Mouse (Mus musculus) spleen, postnatal 4 days (tissue): Measurements from ENCODE around the gene Cfap65.

Experiments used
- DNase-seq, 2 experiments: peaks; one replicate each; pipeline ENCODE4 v3.0.0; 2022; ENCODE audit warnings: low spot score in 2 of 2

Gene Cfap65

DNA sequence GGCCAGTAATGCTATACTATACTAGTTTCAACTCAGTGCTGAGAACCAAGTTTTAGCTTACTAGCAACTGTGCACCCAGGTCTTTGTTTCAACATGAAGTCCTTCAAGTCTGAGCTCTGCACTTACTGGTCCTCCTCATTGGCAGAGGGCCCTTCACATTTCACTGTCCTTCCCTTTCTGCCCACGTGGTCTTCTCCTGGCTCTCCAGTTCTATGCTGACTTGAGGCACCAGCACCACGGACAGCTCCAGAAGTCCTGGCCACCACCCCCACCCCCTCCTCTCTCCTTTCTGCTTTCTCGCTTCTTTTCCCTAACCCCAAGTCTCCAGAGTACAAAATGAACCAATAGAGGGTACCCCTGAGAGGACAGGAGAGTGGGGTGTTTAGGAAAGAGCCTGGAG, 4.4 kb upstream of the Cfap65 start:
- no peak for DNase-seq

DNA sequence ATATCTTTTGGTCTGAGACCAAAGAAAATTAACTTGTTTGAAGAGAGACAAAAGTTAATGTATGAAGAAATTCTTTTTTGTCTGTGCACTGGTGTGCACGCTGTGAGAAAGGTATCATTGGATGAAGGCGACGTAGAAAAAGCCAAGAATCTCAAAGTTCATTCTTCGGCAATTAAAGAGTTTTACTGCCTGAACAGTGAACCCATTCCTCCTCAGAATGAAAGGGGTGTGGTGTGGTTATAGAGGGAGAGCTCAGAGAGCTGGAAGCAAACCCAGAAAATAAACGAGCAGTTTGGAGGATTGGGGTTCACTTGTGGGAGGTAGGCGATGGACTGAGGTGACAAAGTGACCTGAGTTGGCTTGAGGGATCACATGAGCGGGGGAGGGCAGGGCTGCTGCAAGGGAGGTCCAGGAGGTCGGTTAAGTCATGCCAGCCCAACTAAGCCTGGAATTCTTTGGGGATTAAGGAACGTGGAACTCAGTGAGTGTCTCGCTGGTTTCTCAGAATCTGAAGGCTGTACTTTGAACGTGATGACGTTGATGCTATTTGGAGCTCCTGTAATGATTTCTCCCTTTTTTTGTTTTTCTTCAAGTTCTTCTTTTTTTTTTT, 927 bp upstream of the Cfap65 start:
- no peak for DNase-seq

DNA sequence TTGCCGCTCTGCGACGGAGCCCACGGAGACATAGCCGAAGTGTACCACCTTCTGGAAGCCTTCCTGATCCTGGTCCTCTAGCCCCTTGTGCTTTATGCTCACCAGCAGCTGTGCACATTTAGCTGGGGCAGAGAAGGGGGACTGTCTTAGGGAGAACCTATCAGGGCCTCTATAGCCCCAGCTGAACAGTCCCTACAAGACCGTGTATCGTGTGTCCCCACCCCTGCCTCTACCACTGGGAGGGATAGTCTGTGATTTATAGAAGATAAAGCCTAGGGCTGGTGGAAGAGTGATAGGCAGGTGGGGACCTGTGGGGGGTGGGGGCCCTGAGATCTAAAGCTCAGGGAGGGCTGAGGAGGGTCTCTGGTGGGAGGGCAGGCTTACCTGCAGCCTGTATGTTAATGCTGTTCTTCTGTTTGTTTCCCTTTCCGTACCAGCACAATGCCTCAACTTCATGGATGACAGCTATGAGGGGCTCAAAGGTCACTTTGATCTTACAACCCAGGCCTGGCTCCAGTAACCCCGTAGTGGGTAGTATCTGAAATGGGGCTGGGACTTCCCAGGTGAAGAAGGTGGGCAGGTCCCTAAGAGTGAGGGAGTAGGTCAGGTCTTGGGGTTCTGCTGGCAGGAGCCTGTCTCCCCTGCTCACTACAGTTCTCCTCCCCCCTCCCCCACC, 7.6 kb downstream of the Cfap65 start:
- no peak for DNase-seq

DNA sequence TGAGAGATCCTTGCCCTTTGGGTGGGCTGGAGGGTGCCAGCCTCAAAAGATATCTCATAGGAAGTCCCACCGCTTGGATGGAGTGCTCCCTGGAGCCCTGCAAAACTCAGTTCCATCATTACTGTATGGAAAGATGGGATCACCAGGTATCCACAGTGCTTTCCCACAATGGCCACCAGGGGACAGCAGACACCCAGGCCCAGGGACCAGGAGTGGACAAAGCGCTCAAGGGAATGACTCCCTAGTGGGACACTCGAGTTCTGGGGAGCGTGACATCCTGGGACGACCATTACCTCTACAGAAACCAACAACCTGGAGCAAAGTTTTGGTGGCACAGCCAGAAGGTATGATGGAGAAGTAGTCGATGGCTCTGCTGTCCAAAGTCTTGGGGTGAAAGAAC, 8.7 kb downstream of the Cfap65 start:
- DNase-seq: no peak

DNA sequence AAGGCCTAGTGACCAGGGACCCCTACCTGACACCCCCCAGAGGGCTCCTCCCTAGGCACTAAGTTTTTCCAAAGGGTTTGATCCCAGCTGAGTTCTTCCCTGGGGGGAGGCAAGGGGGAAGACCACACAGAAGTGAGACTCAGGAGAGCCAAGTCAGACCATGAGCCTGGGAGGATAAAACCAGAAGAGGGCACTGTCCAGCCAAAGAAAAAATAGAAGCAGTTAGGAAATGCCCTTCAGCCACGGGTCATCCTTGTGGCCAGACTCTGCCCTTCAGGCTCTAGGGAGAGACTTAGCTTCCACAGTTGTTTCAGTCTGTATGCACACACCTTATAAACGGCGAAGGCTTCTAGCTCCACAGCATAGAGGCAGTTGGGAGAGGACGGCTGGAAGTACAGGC, 10.9 kb downstream of the Cfap65 start:
- DNase-seq: no peak

DNA sequence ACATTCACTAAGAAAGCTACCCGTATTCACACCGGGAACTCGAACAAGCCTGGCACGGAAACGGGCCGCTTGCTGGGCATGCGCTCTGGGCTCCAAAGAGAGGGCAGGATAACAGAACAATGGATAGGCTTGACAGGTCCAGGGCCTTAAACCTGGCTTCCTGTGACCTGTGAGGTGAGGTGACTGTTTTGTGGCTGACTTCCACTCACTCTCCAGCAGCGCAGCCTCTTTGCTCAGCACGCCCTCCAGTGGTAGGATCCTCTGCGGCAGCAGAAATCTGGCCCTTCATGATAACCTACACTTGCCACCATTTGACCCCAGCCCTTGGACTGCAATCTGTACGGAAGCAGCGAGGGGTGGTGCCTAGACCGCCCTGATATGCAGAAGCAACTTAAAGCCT, 19.7 kb downstream of the Cfap65 start:
- no peak for DNase-seq

DNA sequence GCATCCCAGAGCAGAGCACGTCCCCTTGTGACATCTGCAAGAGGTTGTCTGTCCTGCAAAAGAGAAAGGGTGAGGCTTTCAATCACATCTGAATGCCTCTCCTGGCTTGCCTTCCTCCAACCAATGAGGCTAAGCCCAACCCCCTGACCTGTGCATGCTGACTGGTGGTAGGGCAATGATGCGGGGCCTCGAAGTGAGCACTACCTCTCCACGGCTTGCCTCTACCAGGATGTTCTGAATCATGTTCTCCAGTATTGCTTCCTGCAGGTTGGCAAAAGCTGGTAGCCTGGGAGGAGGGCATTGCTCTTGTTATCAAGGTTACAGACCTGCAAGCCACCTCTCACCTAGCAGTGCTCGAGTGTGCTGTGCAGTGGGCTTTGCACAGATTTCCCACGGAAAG, 33.2 kb downstream of the Cfap65 start:
- DNase-seq: no peak

DNA sequence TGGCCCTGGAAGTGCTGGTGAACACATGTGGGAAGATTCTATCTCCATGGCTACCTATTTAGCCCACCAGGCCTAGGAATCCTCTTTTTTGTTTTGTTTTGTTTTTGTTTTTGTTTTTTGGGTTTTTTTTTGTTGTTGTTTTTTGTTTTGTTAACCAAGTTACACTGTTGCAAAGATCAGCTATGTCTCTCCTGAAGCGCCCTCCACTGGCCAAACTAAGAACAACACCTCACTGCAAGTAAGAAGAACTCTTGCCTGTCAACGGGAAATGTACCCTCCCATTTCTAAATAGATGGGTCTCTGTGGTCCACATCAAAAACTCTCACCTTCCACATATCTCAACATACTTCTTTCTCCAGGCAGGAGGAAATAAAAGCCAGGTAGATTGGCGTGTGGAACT, 33.7 kb downstream of the Cfap65 start:
- no peak for DNase-seq

DNA sequence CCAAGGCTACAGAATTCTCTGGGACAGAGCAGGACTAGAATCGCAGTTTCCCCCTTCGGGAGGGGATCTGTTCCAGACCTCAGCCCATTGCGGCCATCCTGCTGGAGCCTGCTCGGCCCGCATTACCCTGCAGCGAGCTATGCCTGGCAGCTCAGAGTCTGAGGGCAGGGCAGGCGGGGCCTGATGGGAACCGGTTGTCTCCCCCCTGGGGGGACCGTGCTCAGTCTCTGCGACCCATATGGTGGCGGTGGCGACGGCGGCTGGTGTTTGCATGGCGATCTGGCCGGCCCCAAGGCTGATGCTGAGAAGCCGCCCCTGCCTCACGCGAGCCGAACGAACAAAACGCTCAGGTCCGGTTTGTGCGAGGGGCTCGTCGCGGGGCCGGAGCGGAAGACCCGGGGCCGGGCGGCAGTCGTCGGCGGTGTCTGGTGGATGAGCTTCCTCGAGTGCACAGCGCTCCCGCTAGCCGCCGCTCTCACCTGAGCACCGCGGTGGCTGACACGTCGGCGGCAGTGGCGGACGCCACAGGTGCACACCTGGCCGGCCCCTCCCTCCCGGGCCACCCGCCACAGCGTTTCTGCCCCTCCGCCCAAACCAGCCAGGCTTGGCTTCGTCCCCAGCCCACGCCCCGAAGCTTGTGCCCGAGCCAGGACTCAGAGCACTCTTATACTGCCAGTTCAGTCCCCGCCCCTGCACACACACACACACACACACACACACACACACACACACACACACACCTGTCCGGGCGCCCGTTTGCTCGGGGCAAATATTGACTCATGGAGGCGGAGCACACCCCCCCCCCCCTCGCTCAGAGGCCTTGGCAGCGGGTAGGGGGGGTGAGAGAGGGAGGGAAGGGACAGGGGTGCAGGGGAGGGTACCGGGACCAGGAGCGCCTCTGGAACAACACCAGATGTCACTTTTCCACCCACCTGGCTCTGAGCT, 34.8 kb downstream of the Cfap65 start:
- DNase-seq: no peak

DNA sequence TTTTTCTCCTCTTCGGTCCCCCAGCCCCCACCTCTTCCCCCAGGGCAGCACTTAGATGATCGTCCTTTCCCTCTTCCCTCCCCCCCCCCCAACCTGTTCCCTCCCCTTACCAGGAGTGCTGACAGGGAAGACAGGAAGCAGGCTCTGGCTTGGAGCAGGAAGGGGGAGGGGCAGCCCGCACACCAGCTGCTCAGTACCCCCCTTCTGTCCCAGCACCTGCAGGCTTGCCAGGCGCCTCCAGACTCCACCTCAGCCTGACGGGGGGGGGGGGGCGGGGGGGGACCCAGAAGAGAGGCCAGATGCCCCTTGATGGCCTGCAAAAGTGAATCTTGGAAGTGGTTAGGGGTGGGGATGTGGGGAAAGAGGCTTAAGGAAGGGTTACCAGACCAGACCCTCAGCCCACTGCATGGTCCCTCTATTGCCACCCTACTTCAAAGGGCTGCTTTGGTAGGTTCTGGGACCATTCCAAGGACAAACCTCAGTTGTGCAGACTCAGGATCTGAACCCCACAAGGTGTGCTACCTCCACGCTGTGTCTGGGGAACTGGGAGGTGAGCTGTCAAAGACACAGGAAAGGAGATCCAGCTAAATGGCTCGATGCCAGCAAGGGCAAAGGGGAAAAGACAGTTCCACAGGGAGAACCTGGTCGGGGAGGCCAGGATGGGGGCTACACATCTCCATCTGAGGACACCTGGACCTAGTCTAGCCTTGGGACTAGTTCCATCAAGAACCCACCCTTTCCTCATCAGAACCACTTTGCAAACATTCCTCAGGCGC, 36.6 kb downstream of the Cfap65 start:
- DNase-seq: no peak

DNA sequence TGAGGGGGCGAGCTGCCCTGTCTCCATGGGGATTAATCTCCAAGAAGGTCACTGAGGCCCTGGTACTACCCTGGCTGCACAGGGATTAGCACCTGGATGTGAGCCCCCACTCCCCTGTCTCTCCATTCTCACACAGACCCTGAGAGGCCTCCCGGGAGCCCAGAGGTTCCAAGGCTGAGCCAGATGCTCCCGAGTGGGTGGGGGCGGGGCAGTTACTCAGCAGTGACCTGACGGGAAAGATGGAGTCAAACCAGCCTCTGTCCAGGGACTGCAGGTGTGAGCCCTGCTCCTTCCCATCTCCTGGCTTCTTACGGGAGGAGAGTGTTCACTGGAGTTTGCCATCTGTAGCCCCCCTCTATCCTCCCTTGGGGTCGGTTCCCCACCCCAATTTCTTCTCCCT, 37.4 kb downstream of the Cfap65 start:
- no peak for DNase-seq

DNA sequence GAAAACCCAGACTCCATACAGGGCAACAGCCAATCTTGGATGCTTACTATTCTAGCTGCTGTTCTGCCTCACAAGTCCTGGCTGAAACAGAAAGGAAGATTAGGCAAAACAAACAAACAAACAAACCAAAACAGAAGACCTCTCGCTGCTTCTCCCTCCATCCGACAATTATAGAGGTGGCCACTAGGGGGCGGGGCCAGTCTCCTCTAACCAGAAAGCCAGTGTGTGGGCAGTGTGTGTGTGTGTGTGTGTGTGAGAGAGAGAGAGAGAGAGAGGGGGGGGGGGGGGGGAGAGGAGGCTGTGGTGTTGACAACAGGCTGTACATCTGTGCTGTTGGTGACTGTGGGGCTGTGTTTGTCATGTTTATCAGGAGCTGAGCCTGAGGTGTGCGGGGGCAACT, 40.4 kb downstream of the Cfap65 start:
- DNase-seq: peak; percentile 33 to 78

DNA sequence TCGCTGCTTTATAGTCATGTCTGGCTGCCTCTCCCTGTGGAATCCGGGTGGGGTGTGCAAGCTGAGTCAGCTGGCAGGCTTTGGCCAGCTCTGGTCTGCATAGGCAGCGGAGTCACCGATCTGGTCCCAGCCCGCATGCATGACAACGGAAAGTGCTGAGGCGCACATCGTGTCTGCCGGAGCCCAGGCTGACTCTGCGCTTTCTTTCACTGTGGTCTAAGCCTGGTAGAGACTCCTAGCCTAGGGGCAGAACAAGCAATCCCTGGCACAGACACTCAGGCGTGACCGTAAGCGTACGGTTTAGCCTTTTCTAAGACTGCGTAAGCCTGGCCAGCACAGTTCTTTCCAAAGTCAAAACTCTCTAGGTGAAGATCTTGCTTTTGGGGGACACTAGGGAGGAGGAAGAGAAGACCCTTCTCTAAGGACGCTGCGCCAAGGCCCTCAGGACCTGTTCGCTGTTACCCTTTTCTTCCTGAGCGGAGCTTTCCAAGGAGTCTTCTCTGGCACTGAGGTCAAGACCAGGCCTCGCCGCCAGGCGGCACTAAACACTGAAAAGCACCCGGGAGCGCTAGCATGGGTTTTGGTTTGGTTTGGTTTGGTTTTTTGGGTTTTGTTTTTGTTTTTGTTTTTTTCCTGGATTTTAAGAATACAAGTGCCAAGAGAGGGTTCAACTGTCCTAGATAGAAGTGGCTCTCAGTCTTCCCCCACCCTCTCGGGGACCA, 42.1 kb downstream of the Cfap65 start, which contains the start of gene Cryba2:
Gene Cryba2 (minus strand): TSS at position 10 of the 722 bp plus-strand sequence.
- no peak for DNase-seq

DNA sequence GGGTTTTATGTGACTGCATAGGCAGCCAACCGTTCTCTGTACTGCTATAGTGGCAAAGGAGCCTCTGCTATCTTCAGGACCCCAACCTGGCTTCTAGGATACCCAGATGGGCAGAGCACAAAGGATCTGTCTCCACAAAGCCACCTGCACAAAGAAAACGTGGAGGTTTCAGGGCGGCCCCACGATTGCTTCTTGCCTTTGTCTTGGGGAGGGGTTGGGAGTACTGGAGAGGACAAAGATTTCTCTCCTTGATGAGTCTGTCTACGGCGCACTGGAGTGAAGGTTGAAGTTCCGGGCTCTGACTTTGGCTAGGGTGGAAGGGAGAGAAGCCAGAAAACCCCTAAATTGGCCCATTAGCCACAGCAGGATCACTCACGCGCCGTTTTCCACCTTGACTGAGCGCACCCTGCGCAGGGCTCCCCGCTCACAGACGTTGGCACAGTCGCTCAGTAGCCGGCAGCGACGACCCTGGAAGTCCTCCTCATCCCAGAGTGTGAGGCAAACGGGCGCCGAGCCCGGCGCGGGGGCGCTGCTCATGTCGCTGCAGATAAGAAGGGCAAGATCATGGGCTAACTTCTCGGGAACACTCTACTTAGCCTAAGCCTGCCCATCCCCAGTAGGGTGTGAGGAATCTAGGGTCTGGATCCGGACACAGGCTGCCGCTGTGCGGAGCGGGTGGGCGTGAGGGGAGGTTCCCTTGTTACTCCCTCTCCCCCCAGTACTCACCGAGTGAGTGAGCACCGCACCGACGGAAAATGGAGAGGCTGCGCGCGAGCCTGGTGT, 42.9 kb downstream of the Cfap65 start:
- no peak for DNase-seq

DNA sequence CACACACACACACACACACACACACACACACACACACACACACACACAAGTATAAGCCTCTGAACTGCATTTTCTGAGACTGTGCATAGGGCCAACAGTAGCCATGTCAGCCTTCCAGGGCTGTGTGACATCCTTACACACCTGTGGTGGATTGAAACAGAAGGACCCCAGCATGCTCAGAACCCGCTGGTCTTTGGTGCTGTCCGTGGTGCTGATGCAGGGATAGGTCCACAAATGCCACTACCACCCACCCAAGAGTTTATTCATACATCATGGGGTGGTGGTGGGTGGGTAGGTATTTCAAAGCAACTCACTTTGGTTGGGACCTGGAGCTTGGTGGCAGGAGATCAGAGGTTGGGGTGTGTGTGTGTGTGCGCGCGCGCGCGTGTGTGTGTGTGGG, 43.9 kb downstream of the Cfap65 start:
- no peak for DNase-seq

DNA sequence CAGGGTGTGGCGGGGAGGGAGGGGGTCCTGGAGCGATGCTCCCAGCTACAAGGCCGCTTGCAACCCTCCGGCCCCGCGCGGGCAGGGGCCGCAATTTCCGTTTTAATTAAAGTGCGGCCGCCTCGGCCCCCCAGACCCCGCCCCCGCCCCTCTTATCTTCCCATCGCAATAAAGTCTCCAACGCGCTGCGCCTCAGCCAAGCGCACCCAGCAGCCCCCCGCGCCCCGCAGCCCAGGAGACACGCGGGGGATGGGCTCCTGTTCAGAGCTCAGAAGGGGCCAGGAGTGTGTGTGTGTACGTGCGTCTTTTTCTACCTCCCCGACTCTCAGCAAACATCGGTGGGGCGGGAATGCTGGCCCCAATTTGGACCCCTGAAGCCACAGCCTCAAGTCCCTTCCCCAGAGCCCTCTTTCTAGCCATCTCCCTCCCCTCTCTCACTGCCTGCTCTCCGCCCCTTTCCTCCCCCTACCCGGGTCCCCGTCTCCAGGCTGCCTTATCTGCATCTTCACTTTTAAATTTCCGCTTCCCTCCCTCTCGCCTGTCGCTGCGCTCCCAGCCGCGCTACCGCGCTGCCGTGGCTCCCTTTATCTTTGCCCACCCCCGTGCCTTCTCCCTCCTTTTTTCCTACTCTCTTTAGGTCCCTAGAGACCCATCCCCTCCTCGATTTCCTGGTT, 49.9 kb downstream of the Cfap65 start, which contains the start of gene Fev:
Gene Fev (minus strand): TSS at position 51 of the 674 bp plus-strand sequence.
- DNase-seq: no peak

DNA sequence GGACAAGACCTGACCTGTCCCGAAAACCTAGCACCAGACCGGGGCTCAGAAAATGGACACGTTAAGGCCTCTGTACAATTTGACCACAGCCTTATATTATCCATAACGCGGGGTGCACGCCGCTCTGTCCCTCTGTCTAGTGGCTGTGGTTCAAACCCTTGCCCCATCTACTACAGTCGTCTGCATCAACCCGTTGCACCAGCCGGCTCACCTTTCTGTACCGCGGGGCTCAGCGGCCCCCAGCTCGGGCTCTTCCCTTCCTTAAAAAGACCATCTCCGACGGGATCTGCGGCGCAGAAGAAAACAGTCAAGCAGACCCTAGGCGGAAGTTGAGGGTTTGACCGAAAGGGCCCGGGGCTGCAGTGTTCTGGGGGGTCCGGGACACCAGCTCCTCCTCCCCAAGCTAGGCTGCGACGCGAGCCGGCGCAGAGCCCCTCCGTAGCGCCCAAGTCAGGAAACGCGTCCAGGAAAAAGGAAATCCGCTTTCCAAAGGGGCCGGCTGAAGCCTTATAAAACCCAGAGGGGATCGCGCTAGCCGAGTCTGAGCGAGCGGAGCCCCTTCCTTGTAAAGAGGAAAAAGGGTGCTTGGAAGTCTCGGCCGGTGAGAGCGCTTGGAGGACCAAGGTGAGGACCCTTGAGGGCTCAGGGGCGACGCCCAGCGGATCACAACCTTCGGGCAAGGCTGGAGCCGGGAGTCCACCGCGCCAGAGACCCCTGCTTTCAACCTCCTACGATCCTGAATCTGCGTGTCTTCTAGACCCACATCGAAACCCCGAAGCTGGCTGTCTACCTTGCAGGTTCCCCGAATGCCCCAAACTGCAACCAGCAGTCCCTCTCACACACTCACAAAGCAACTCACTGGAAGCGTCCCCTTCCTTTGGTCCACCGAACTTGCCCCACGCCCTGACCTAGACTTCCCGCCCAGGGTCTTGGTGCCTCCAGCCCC, 50.9 kb downstream of the Cfap65 start:
- no peak for DNase-seq

DNA sequence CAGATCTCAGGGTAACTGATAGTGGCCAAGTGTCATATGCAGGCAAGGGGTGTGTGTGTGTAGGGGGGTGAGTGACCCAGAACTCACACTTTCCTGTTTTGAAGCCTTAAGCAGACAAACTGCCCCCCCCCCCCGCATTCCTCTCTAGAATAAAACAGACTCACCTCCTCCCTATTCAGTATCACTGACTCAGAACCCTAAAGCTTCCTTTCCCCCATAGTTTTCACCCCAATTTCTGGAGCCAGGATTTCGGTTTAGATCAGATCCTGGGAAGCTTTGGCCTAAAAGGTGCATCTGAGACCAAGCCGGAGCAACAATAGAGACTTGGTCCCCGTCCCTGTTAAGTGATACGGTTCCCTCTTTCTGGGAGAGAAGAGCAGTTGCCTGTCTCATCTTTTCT, 52.0 kb downstream of the Cfap65 start:
- DNase-seq: no peak

DNA sequence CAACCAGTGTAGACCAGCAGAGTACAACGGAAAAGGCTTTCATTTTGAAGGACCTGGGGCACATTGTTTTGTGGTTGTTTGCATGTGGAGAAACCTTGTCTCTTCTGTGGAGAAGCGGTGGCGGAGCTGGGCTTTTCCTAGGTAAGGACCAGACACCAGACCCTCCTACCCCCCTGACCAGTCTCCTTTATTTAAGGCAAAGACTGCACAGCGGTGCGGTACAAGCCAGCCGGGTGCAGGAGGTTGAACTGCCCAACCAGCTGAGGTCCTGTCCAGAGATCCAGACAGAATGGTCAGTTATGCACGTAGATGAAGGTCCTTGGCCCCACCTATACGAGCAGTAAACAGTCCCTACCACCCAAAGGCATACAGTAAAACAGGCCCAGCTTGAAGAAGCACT, 52.6 kb downstream of the Cfap65 start:
- DNase-seq: no peak
